Mouse (Mus musculus) layer of hippocampus, adult 11-12 months (tissue): Measurements from ENCODE around the gene Gm21616.
"Not testable (repeated sequence)": the region's sequence is repeated elsewhere in the genome, so short reads cannot be mapped to it uniquely, and the experiment has no call there.

Experiments used
- DNase-seq: peaks from one replicate; pipeline ENCODE4 v3.0.0; 2022; ENCODE audit warnings: low spot score

The Gm21616 gene

DNA sequence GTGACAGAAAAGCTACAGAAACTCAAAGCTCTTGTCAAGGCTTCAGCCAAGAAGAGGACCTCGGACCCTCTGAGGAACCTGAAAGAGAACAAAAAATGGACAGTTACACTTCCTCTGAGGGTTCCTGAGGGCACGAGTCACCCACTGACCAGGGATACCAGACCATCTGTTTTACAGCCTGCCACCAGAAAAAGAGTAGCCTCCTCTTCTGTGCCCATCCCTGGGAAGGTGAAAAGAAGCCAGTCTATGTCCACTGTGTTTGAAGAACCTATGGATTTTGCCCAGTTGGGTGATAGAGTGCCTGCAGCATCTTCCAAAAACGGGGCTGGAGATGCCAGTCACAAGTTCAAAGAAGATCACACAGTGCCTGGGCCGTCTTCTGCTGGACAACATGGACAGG is at the start of gene Gm21616:
Gene Gm21616, plus strand, starts transcription at position 301 of the 400 bp plus-strand sequence.
- DNase-seq: not testable (repeated sequence)
